Mouse (Mus musculus) CH12.LX (cell line): ENCODE results near the gene Ltb. TPM values are rescaled to one million over a fixed set of nuclear protein-coding genes. Genes with fewer than 3 reads are reported as not detected.

Source experiments
- DNase-seq: peaks from one replicate; pipeline ENCODE4 v3.0.0-alpha.2; 2013; ENCODE audit errors: extremely low read depth
- H3K27ac ChIP-seq: 2 replicates; pipeline ENCODE4 v1.5.1; 2012; ENCODE audit warnings: low read depth, mild to moderate bottlenecking, control low read depth, moderate library complexity; ENCODE audit not compliant: insufficient read depth
- H3K27me3 ChIP-seq: replicated peaks from 2 replicates; pipeline ENCODE3; 2012; ENCODE audit warnings: inconsistent platforms
- H3K36me3 ChIP-seq, 2 experiments: replicated peaks in 1 of 2; 2 replicates each; pipeline versions ENCODE3 to v1.6.1; 2012; ENCODE audit warnings: inconsistent platforms in 1 of 2, low read length in 1 of 2, mild to moderate bottlenecking in 1 of 2, mixed read lengths in 1 of 2, moderate library complexity in 1 of 2; ENCODE audit not compliant: control insufficient read depth in 1 of 2, insufficient read depth in 1 of 2
- H3K4me1 ChIP-seq, 2 experiments: 2 replicates each; pipeline ENCODE4 v1.6.1; 2012; ENCODE audit warnings: inconsistent platforms in 1 of 2, moderate library complexity in 1 of 2; ENCODE audit not compliant: insufficient read depth in 2 of 2, control insufficient read depth in 1 of 2
- H3K4me2 ChIP-seq: 2 replicates; pipeline ENCODE4 v1.6.1; 2012; ENCODE audit warnings: low read depth, mild to moderate bottlenecking, control low read depth; ENCODE audit not compliant: poor library complexity, insufficient read depth, severe bottlenecking
- H3K4me3 ChIP-seq, 3 experiments: fragments of 150-350 bp in 1 of 3; sonication (generic) in 1 of 3; replicated peaks in 1 of 3; 2 replicates each; pipeline versions ENCODE3 to v1.5.1; 2011 to 2012; ENCODE audit warnings: low read depth in 2 of 3, low read length in 2 of 3, mild to moderate bottlenecking in 2 of 3, moderate library complexity in 2 of 3, control low read depth in 1 of 3, improper control_type of control experiment in 1 of 3, inconsistent platforms in 1 of 3, mixed read lengths in 1 of 3; ENCODE audit not compliant: poor library complexity in 1 of 3
- H3K79me2 ChIP-seq: replicated peaks from 2 replicates; pipeline ENCODE4 v1.6.1; 2012; ENCODE audit warnings: mild to moderate bottlenecking, moderate library complexity; ENCODE audit not compliant: control insufficient read depth, poor library complexity, insufficient read depth, severe bottlenecking; ENCODE audit errors: extremely low read depth
- H3K9ac ChIP-seq: 2 replicates; pipeline ENCODE4 v1.6.1; 2012; ENCODE audit warnings: low read depth, mild to moderate bottlenecking, control low read depth, moderate library complexity; ENCODE audit not compliant: insufficient read depth
- H3K9me3 ChIP-seq: replicated peaks from 2 replicates; pipeline ENCODE3; 2012; ENCODE audit warnings: low read length, inconsistent platforms, mixed read lengths
- CHD1 ChIP-seq: IDR thresholded peaks from 2 replicates; pipeline ENCODE4 v1.6.1; 2012; ENCODE audit warnings: low read depth, low read length, improper control_type of control experiment, inconsistent platforms
- CHD2 ChIP-seq: IDR thresholded peaks from 2 replicates; pipeline ENCODE4 v1.6.1; 2011; ENCODE audit warnings: low read length, improper control_type of control experiment
- CTCF ChIP-seq, 2 experiments: IDR thresholded peaks in 1 of 2; conservative IDR thresholded peaks in 1 of 2; 2 replicates each; pipeline ENCODE4 v1.5.1; 2011 to 2012; ENCODE audit warnings: low read depth in 2 of 2, low read length in 2 of 2, improper control_type of control experiment in 1 of 2, inconsistent platforms in 1 of 2, mild to moderate bottlenecking in 1 of 2, moderate library complexity in 1 of 2
- ELF1 ChIP-seq: IDR thresholded peaks from 2 replicates; pipeline ENCODE4 v1.6.1; 2014; ENCODE audit warnings: low read depth, mild to moderate bottlenecking, inconsistent platforms, low read length, improper control_type of control experiment
- EP300 ChIP-seq: IDR thresholded peaks from 2 replicates; pipeline ENCODE4 v1.6.1; 2011; ENCODE audit warnings: low read length, improper control_type of control experiment
- GABPA ChIP-seq: IDR thresholded peaks from 2 replicates; pipeline ENCODE4 v1.6.1; 2012; ENCODE audit warnings: low read depth, low read length, improper control_type of control experiment, inconsistent platforms; ENCODE audit not compliant: insufficient replicate concordance
- IRF4 ChIP-seq: IDR thresholded peaks from 2 replicates; pipeline ENCODE4 v1.6.1; 2014; ENCODE audit warnings: low read depth, mild to moderate bottlenecking, inconsistent platforms, low read length, improper control_type of control experiment
- KAT2A ChIP-seq: IDR thresholded peaks from 2 replicates; pipeline ENCODE4 v1.6.1; 2012; ENCODE audit warnings: low read length, improper control_type of control experiment, inconsistent platforms; ENCODE audit not compliant: insufficient replicate concordance
- MAX ChIP-seq: IDR thresholded peaks from 2 replicates; pipeline ENCODE4 v1.6.1; 2011; ENCODE audit warnings: low read length, improper control_type of control experiment
- MAZ ChIP-seq: IDR thresholded peaks from 2 replicates; pipeline ENCODE4 v1.6.1; 2012; ENCODE audit warnings: low read depth, mild to moderate bottlenecking, inconsistent platforms, low read length, improper control_type of control experiment, moderate library complexity
- MEF2A ChIP-seq: IDR thresholded peaks from 2 replicates; pipeline ENCODE4 v1.6.1; 2014; ENCODE audit warnings: low read depth, mild to moderate bottlenecking, inconsistent platforms, low read length, improper control_type of control experiment, borderline replicate concordance
- MXI1 ChIP-seq: IDR thresholded peaks from 2 replicates; pipeline ENCODE4 v1.6.1; 2011; ENCODE audit warnings: mild to moderate bottlenecking, low read depth, low read length, improper control_type of control experiment
- MYC ChIP-seq: IDR thresholded peaks from 2 replicates; pipeline ENCODE4 v1.6.1; 2011; ENCODE audit warnings: low read depth, mild to moderate bottlenecking, improper control_type of control experiment, low read length
- NELFE ChIP-seq: IDR thresholded peaks from 2 replicates; pipeline ENCODE4 v1.6.1; 2011; ENCODE audit warnings: low read depth, low read length, improper control_type of control experiment
- NRF1 ChIP-seq: IDR thresholded peaks from 2 replicates; pipeline ENCODE4 v1.6.1; 2014; ENCODE audit warnings: low read depth, mild to moderate bottlenecking, inconsistent platforms, low read length, improper control_type of control experiment, moderate library complexity
- POLR2AphosphoS2 ChIP-seq: IDR thresholded peaks from 2 replicates; pipeline ENCODE4 v1.6.1; 2011; ENCODE audit warnings: low read depth, low read length, improper control_type of control experiment
- RAD21 ChIP-seq: IDR thresholded peaks from 2 replicates; pipeline ENCODE4 v1.6.1; 2011; ENCODE audit warnings: low read depth, mild to moderate bottlenecking, low read length, improper control_type of control experiment, moderate library complexity
- RCOR1 ChIP-seq: conservative IDR thresholded peaks from 2 replicates; pipeline ENCODE4 v1.6.1; 2012; ENCODE audit warnings: low read depth, mild to moderate bottlenecking, inconsistent platforms, low read length, improper control_type of control experiment
- SIN3A ChIP-seq: IDR thresholded peaks from 2 replicates; pipeline ENCODE4 v1.6.1; 2012; ENCODE audit warnings: low read length, improper control_type of control experiment, inconsistent platforms
- SMC3 ChIP-seq: IDR thresholded peaks from 2 replicates; pipeline ENCODE4 v1.6.1; 2011; ENCODE audit warnings: low read depth, low read length, improper control_type of control experiment
- TBP ChIP-seq: conservative IDR thresholded peaks from 2 replicates; pipeline ENCODE4 v1.6.1; 2011; ENCODE audit warnings: low read depth, low read length, improper control_type of control experiment
- TCF12 ChIP-seq: IDR thresholded peaks from 2 replicates; pipeline ENCODE4 v1.6.1; 2014; ENCODE audit warnings: low read depth, mild to moderate bottlenecking, inconsistent platforms, low read length, improper control_type of control experiment
- UBTF ChIP-seq: IDR thresholded peaks from 2 replicates; pipeline ENCODE4 v1.6.1; 2012; ENCODE audit warnings: low read depth, mild to moderate bottlenecking, inconsistent platforms, low read length, improper control_type of control experiment, moderate library complexity
- USF2 ChIP-seq: conservative IDR thresholded peaks from 2 replicates; pipeline ENCODE4 v1.6.1; 2011; ENCODE audit warnings: low read depth, low read length, improper control_type of control experiment
- ZC3H11A ChIP-seq: IDR thresholded peaks from 2 replicates; pipeline ENCODE4 v1.6.1; 2012; ENCODE audit warnings: low read depth, mild to moderate bottlenecking, inconsistent platforms, low read length, improper control_type of control experiment
- ZMIZ1 ChIP-seq: IDR thresholded peaks from 2 replicates; pipeline ENCODE4 v1.6.1; 2012; ENCODE audit warnings: low read depth, mild to moderate bottlenecking, inconsistent platforms, low read length, improper control_type of control experiment
- ZNF384 ChIP-seq: IDR thresholded peaks from 2 replicates; pipeline ENCODE4 v1.6.1; 2012; ENCODE audit warnings: low read depth, low read length, improper control_type of control experiment, inconsistent platforms
- dilution Hi-C: fragments of 300-500 bp; cut with MboI; formaldehyde crosslinking; loops from 2 replicates; pipeline ENCODE4 v1.14.3; 2020; ENCODE audit warnings: low sequenced_read_pairs; ENCODE audit not compliant: extremely low pct_unique_long_range_greater_than_20kb, extremely low pct_ligation_motif_present
- in situ Hi-C: fragments of 300-500 bp; cut with MboI; formaldehyde crosslinking; loops from 3 replicates; pipeline ENCODE4 v1.14.3; 2019; ENCODE audit warnings: low sequenced_read_pairs, low pct_ligation_motif_present, low pct_unique_long_range_greater_than_20kb, mixed read lengths
- polyA plus RNA-seq: library from polyadenylated mRNA; unstranded; fragments of >175 nt; gene quantifications from 2 replicates; pipeline ENCODE4 v1.2.1, GENCODE M21; 2012; ENCODE audit warnings: low read depth; ENCODE audit not compliant: insufficient read length
- total RNA-seq, 2 experiments: library from RNA; depleted of rRNA; stranded (reverse); fragments of 300-350 nt in 1 of 2; fragments of >200 nt in 1 of 2; gene quantifications; 2 replicates each; pipeline ENCODE4 v1.2.3; 2012 to 2014

The Ltb gene
- total and polyA plus RNA-seq, 3 experiments, result 150 to 263 (median 234) TPM

GRCm38 (mm10) chr17:35195631-35196320 is 1.5 kb downstream of the Ltb start:
- Histone ChIP-seq H3K9me3 (no peaks in the 10 kb centered on the region), H3K27ac (peak overlapping the region; percentile 96), H3K9ac (peak overlapping the region; percentile 71), H3K4me2 (peak overlapping the region; percentile 92), H3K36me3 (peaks cover 3 to 15% of the 10 kb centered on the region in 2 experiments), H3K4me1 (peaks cover 21 to 44% of the 10 kb centered on the region in 2 experiments), H3K4me3 (peak overlapping the region; percentile 60 to 80 (median 78)), H3K79me2 (peaks cover 18% of the 10 kb centered on the region), H3K27me3 (no peaks in the 10 kb centered on the region)
- dilution Hi-C loops, result no loop called here
- in situ Hi-C loops, result no loop called here
- TF ChIP-seq MAZ (peak; percentile 90), ELF1 (0 out of 2 replicates have a peak, but pooled peaks have one; percentile 39), MAX (peak; percentile 63; the same call in 1 of the 2 replicates), GABPA (no peak), MYC (0 out of 2 replicates have a peak, but pooled peaks have one; percentile 51), SIN3A (peak; percentile 87), ZC3H11A (peak; percentile 66), RAD21 (peak; percentile 72), MEF2A (peak; percentile 56; the same call in 1 of the 2 replicates), ZMIZ1 (0 out of 2 replicates have a peak, but pooled peaks have one; percentile 20), EP300 (0 out of 2 replicates have a peak, but pooled peaks have one; percentile 5), TBP (no peak), UBTF (no peak), SMC3 (peak; percentile 93), IRF4 (peak; percentile 44; the same call in 1 of the 2 replicates), CHD1 (peak; percentile 84; the same call in 1 of the 2 replicates), MXI1 (peak; percentile 87), NELFE (peak; percentile 59), CHD2 (peak; percentile 39), KAT2A (no peak), POLR2AphosphoS2 (no peak), CTCF (conservative IDR thresholded peaks at IDR 0.05 in 1 of 2, IDR thresholded peaks at IDR 0.05 in 1 of 2; ENCODE audit: low read depth in 2 of 2, low read length in 2 of 2) (peak; percentile 44 to 99; a peak in 3 of 4 replicates), RCOR1 (peak; percentile 60; the same call in 1 of the 2 replicates), TCF12 (peak; percentile 54; the same call in 1 of the 2 replicates), USF2 (no peak), NRF1 (peak; percentile 57; the same call in 1 of the 2 replicates), ZNF384 (peak; percentile 40; the same call in 1 of the 2 replicates)
- DNase-seq, result peak; percentile 81
